Mouse (Mus musculus) spleen, adult 2 months (tissue): ENCODE data around the gene Mov10.

ENCODE experiments used
- CTCF ChIP-seq: fragments of 200-500 bp; IDR thresholded peaks from 2 replicates; pipeline ENCODE4 v1.5.1; 2011; ENCODE audit warnings: mild to moderate bottlenecking, inconsistent platforms; ENCODE audit not compliant: insufficient read depth, insufficient read length, insufficient replicate concordance; ENCODE audit errors: extremely low read depth
- POLR2A ChIP-seq: fragments of 200-500 bp; IDR thresholded peaks from 2 replicates; pipeline ENCODE4 v1.6.1; 2011; ENCODE audit warnings: low read depth, low read length, inconsistent platforms

- TF ChIP-seq CTCF, result no peak
- no peak for TF ChIP-seq POLR2A
Measured at GRCm38 (mm10) chr3:104793871-104794828, 24.2 kb downstream of the Mov10 start.
